Mouse (Mus musculus): ENCODE measurements around the gene L2hgdh.

L2hgdh gene

GRCm38 (mm10) chr12:69724711-69725460, at the start of gene L2hgdh, which contains the start of gene Atp5s:
TSS of gene L2hgdh (minus strand) at chr12:69724873.
TSS of gene Atp5s (plus strand) at chr12:69724950.
- DNase-seq (ENCODE audit: low spot score): peak; percentile 86

GRCm38 (mm10) chr12:69768841-69769240, 44.2 kb upstream of the L2hgdh start:
- no peak for DNase-seq (ENCODE audit: low spot score)

DNA sequence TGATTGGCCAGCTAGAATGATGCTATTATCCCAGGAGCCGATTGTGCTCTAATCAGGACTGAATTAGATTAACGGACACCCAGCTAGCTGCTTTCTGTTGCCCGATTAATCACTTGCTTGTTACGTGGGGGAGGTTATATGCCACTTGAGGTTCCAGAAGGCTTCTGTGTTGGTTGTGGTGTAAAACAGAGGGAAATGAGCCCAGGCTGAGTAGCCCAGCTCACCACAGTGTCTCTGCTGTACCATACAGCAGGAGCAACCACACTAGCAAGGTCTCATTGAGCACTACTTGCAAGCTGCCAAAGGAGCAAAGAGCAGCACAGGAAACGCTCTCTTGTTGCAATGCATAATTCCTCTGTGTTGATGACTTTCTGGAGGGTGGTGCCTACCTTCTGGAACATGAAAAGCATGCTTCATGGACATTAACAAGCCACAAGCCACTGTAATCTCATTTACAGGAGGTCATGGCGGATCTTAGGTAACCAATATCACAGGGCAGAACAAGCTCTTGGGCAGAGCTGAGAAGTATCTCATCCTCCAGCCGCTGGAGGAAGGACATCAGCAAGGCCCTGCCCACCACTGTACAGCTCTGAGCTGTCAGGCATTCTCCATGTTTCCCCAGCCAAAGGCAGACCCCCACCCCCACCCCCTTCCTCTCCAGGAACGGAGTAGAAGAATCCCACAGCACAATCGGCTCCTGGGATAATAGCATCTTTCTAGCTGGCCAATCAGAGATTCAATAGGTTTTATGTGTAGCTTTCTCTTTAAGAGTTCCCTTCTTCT, 43.0 kb upstream of the L2hgdh start:
- no peak for DNase-seq (ENCODE audit: low spot score)

GRCm38 (mm10) chr12:69766185-69766904, 41.7 kb upstream of the L2hgdh start:
- DNase-seq (ENCODE audit: low spot score): no peak

DNA sequence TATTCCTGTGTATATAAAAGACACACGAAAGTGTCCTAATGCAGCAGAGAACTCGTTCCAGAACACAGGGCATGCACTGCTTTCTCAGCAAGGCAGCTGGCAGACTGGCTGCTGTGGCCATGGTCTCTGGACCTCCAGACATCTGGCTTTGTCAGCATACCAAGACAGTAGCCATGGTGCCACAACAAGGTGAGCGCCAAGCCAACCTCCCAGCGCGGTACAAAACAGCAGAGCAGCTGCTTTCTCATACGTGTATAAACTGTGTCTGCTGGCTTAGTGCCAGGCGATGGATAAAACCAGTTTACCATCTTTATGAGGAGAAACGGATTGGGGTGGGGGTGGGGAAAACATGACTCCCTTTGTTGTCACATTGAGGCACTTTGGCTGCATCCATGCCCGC, 40.9 kb upstream of the L2hgdh start:
- DNase-seq (ENCODE audit: low spot score): no peak

GRCm38 (mm10) chr12:69761603-69762002, 36.9 kb upstream of the L2hgdh start:
- DNase-seq (ENCODE audit: low spot score): no peak

GRCm38 (mm10) chr12:69760743-69761406, 36.2 kb upstream of the L2hgdh start:
- no peak for DNase-seq (ENCODE audit: low spot score)

- DNase-seq (ENCODE audit: low spot score): no peak
Observed at GRCm38 (mm10) chr12:69760014-69760413, 35.3 kb upstream of the L2hgdh start.

DNA sequence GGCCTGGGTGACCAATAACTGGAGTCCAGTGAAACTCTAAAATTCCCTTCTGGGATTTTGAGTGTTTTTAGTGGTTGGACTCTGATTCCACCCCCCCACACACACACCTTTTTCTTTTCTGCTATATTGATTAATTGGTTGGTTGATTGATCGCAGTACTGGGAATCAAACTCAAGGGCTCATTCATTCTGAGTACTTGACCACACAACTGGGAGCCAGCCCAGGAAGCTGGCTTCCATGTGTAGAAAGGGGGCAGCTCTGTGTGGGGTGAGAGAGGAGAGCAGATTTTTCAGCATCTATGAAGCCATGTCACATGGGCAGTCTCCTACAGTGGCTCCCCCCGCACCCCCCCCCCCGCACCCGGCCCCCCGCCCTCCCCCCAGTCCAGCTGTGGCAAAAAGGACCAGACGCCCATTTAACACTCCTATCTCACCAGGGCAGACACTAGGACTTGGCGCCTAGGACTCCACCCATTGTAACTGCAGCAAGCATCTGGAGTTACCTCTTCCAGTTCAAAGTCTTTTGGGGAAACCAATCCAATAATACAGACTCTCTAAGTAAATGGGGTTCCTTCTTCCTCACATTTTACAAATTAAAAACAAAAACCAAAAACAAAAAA, 34.7 kb upstream of the L2hgdh start:
- no peak for DNase-seq (ENCODE audit: low spot score)

- no peak for DNase-seq (ENCODE audit: low spot score)
Observed at GRCm38 (mm10) chr12:69758221-69759185, 33.8 kb upstream of the L2hgdh start.

GRCm38 (mm10) chr12:69757418-69758141, 32.9 kb upstream of the L2hgdh start:
- peak; percentile 38 for DNase-seq (ENCODE audit: low spot score)

GRCm38 (mm10) chr12:69756015-69756414, 31.3 kb upstream of the L2hgdh start:
- no peak for DNase-seq (ENCODE audit: low spot score)

GRCm38 (mm10) chr12:69753936-69754335, 29.3 kb upstream of the L2hgdh start:
- no peak for DNase-seq (ENCODE audit: low spot score)

DNA sequence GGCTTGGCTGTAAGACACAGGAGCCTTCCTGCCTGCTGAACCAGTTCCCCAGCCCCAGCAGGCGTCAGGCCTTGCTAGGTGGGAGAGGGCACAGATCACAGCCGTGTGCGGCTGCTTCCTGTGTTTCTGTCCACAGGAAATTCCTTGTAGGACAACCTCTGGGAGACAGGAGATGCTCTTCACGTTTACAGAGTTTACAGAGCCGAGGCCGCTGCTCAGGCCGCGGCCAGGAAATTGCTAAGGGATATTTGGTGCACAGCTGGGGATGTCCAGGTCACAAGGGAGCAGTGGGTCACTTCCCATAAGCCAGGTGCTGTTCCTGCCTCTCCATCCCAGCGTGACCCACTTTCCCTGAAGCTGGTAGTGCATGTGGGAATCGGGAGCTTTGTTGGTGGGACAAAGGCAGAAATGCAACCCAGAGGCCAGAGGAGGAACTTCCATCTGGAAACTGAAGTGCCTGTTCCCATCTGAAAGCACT, 27.2 kb upstream of the L2hgdh start:
- DNase-seq (ENCODE audit: low spot score): no peak

DNA sequence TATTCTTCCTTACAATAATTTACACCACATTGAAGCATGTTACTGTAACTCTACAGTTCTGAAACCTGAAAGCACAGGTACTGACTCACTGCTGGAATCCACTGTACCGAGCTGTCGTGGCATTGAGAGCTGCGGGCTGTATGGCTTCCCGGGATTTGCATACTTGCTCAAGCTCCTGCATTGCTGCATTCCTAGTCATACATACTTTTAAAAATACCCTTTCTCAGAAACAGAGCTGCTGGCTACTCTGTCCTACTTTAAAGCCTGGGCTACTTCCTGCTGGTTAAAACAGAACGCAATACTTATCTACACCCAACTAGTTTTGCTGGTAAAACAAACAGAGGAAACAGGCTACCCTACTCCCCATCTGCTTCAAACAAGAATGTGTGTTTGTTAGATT, 19.5 kb upstream of the L2hgdh start:
- DNase-seq (ENCODE audit: low spot score): no peak

DNA sequence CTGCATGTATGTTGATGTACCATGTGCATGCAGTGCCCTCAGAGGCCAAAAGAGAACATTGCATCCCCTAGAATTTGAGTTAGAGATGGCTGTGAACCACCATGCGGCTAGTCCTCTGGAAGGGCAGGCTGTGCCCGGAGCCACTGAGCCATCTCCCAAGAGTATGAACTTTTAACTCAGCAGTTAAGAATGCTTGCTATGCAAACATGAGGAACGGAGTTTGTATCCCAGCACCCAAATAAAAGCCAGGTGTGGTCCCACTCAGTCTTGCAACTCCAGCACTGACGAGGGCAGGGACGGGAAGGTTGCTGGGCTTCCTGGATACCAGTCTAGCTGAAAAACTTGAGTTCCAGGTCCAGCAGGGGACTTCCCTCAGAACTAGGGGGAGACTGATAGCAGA, 17.3 kb upstream of the L2hgdh start:
- DNase-seq (ENCODE audit: low spot score): no peak

DNA sequence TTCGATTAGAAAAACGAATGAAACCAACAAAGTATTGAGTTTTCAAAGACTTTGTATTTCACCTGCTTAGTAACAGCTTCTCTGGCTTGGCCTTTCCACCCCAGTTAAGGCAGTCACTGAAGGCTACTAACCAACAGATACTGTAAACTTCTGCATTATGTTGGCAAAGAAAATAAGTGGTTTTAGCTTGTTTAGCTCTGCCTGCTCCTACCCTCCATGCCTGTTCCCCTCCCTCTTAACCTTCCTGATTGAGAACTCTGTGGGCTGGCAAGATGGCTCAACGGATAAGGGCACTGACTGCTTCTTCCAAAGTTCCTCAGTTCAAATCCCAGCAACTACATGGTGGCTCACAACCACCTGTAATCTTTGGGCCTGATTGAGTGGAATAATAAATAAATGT, 9.2 kb upstream of the L2hgdh start:
- no peak for DNase-seq (ENCODE audit: low spot score)

GRCm38 (mm10) chr12:69733518-69733917, 8.8 kb upstream of the L2hgdh start:
- DNase-seq (ENCODE audit: low spot score): no peak

GRCm38 (mm10) chr12:69732221-69732620, 7.5 kb upstream of the L2hgdh start:
- DNase-seq (ENCODE audit: low spot score): no peak

DNA sequence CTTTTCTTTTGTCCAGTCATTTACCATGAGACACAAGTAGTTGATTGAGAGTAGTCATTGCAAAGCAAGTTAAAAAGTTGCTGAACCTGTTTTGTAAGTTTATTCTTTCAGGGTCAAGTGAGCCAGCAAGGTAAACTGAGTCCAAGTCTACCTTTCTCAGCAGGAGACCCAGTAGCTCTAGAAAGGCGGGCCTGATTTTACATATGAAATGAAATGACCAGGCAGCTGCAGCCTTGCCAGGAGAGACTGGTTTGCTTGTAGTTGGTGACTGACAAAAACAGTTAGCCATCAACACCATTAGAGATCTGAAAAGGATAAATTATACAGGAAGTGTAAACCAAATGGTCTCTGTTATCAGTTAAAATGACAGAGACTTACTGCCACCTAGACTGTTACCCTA, 5.6 kb upstream of the L2hgdh start:
- no peak for DNase-seq (ENCODE audit: low spot score)

Data from layer of hippocampus, adult 9-10 months (tissue).